Mouse (Mus musculus): Measurements from ENCODE around the gene Phf11c.
"Not testable (repeated sequence)": the region's sequence is repeated elsewhere in the genome, so short reads cannot be mapped to it uniquely, and the experiment has no call there.

DNA sequence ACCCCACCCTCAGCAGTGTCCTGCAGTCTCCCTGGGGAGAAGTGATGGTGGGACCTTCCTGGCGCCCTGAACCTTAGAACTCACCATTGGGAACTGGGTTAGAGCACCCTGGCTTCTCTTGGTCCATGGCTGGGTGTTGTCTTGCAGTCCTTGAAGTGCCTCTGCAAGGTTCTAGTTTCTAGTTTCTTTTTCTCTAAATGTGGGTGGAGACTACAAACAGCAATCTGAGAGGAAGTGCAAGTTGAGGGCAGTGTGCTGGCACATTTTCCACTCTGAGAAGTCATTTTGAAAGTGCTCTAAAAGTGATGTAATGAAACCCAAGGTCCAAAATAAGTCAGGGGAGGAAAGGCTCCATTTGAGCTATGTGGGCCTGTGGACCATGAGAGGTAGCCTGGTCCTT, 54.0 kb downstream of the Phf11c start, which contains the start of gene Phf11b:
- not testable (repeated sequence) for TF ChIP-seq EP300, CTCF (IDR thresholded peaks at IDR 0.05; ENCODE audit: low read depth)

All from liver, postnatal 0 days (tissue).